Mouse (Mus musculus): ENCODE measurements around the gene Ipo11. TPM values are rescaled to one million over a fixed set of nuclear protein-coding genes. Genes with fewer than 3 reads are reported as not detected.

Ipo11 gene
- 20.8 and 25.1 TPM in 2 replicates for polyA plus RNA-seq (2012; rRNA removed)

DNA sequence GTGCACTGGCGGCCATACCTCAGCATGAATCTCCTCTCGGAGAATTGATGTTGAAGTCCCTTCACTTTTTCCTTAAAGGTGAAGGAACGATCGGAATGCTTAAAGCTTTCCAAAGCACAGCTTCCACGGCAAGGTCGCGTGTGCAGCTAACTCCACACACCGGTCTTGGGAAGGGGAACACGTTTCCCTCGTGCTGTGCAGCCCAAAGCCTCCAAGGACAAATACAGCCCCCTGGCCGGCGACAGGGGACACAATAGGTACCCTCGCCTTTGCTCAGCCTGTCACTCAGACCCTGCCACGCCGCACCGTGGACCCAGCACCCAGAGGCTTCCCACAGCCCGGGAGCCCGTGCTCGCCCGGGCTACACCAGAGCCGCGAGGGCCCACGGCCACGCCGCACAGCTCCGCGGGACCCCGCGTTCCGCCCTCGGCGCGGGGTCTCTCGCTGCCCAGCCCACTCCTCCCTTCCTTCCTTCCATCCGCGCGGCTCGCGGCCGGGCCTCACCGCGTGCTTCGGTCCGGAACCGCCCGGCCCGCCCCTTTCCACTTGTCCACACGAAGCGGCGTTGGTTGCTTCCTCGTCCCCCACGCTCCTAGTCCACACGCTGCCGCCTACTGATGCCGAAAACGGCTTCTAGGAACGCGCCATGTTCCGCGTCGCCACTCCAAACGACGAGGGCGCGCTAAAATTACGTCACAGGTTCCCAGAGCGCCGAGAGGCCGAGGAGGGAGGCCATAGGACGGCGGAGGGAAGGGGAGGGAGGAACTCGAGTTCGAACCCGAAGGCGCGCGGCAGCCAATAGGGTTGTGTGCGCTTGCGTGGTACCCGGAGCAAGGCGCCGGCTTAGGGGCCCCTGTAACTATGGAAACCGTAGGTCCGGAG is at the start of gene Ipo11:
Ipo11 (minus strand) TSS at position 703 of the 882 bp plus-strand sequence.
- TF ChIP-seq POLR2A (IDR thresholded peaks at IDR 0.05; ENCODE audit: control insufficient read depth, extremely low read depth, insufficient read depth, low read length, poor library complexity): no peak
- TF ChIP-seq CTCF (IDR thresholded peaks at IDR 0.05; ENCODE audit: borderline replicate concordance, control insufficient read depth, extremely low read depth, insufficient read depth, low read length, poor library complexity): peak; percentile 23; the same call in 1 of the 2 replicates
- under 1% methylated on average over 84 of the region's 84 CpGs for WGBS
- H3K4me3 ChIP-seq (ENCODE audit: control insufficient read depth, insufficient read depth, low read length): peak within 1 kb of the TSS; percentile 93
- H3K27me3 ChIP-seq (ENCODE audit: control insufficient read depth, insufficient read depth, low read length): no peaks in the 10 kb centered on the region
- no peaks in the 10 kb centered on the region for H3K36me3 ChIP-seq (ENCODE audit: control insufficient read depth, insufficient read depth, low read length)
- peak; percentile 87 for DNase-seq
- no peak within 1 kb of the TSS for H3K27ac ChIP-seq (ENCODE audit: control insufficient read depth, insufficient read depth, low read length)
- H3K4me1 ChIP-seq (replicated peaks; ENCODE audit: control insufficient read depth, insufficient read depth, low read length): peaks cover 4% of the 10 kb centered on the region; the same call in 1 of the 2 replicates

DNA sequence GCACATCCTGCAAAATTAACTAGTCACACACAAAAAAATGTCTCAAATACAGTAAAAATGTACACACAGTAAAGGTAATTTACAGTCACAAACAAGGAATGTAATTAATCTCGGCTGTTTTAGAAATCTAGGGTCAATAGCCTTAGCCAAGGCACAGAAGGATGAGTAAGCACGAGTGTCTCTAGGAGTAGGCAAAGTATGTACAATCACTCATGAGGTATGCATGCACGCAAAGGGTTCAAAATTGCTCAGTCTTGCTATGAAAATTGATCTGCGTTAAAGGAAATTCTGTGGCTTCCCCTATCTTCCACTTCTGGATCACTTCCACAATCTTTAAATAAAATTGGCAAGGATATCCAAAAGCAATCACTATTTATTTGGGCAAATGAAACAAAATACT is 24.7 kb upstream of the Ipo11 start:
- no peak for DNase-seq
- H3K4me3 ChIP-seq (ENCODE audit: control insufficient read depth, insufficient read depth, low read length): no peak overlapping the region
- WGBS: 97% methylated on average over 4 of the region's 4 CpGs
- no peak for TF ChIP-seq CTCF (IDR thresholded peaks at IDR 0.05; ENCODE audit: borderline replicate concordance, control insufficient read depth, extremely low read depth, insufficient read depth, low read length, poor library complexity)
- no peak for TF ChIP-seq POLR2A (IDR thresholded peaks at IDR 0.05; ENCODE audit: control insufficient read depth, extremely low read depth, insufficient read depth, low read length, poor library complexity)
- no peaks in the 10 kb centered on the region for H3K4me1 ChIP-seq (replicated peaks; ENCODE audit: control insufficient read depth, insufficient read depth, low read length)
- H3K36me3 ChIP-seq (ENCODE audit: control insufficient read depth, insufficient read depth, low read length): peaks cover 50% of the 10 kb centered on the region
- no peak overlapping the region for H3K27ac ChIP-seq (ENCODE audit: control insufficient read depth, insufficient read depth, low read length)
- H3K27me3 ChIP-seq (ENCODE audit: control insufficient read depth, insufficient read depth, low read length): no peaks in the 10 kb centered on the region

DNA sequence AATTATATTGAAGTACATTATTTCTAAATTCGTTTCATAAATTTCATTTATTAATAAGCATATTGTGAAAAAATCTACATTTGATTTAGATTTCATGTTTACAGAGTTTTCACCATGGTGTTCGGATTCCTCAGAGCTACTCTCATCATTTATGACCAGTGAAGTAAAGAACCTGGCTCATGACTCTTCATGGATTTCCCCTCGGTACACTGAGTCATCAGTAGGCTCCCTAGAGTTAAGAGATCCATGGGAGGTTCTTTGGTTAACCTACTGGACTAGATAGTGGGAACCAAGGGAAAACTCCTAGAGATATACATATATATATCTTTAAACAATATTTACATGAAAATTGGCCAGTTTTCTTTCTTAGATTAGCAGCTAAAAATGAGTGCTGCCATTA is 23.8 kb upstream of the Ipo11 start:
- Histone ChIP-seq H3K4me3 (ENCODE audit: control insufficient read depth, insufficient read depth, low read length) (no peak overlapping the region), H3K27ac (ENCODE audit: control insufficient read depth, insufficient read depth, low read length) (no peak overlapping the region), H3K36me3 (ENCODE audit: control insufficient read depth, insufficient read depth, low read length) (peaks cover 56% of the 10 kb centered on the region), H3K4me1 (replicated peaks; ENCODE audit: control insufficient read depth, insufficient read depth, low read length) (no peaks in the 10 kb centered on the region), H3K27me3 (ENCODE audit: control insufficient read depth, insufficient read depth, low read length) (no peaks in the 10 kb centered on the region)
- DNase-seq: no peak
- TF ChIP-seq POLR2A (IDR thresholded peaks at IDR 0.05; ENCODE audit: control insufficient read depth, extremely low read depth, insufficient read depth, low read length, poor library complexity) (no peak), CTCF (IDR thresholded peaks at IDR 0.05; ENCODE audit: borderline replicate concordance, control insufficient read depth, extremely low read depth, insufficient read depth, low read length, poor library complexity) (no peak)
- WGBS: 96% methylated on average over 3 of the region's 3 CpGs

DNA sequence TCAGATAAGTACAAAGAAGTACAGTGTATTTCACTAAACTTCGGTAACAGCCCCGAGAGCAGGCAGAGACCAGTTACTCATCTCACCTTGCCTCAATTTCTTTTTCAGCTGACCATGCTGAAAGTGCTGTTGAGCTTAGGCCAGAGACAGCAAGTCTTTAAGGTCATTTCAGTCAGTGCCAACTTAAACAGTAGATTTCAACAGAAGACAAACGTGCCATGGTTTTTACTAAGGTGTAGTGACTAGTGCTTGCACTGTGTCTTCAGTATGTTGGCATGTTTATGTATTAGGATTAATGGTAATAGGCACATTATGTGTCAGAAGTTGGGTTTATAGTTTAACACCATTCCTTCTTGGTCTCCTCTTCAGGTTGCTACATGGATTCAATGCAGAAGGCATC is 21.5 kb upstream of the Ipo11 start:
- H3K4me3 ChIP-seq (ENCODE audit: control insufficient read depth, insufficient read depth, low read length): no peak overlapping the region
- H3K27ac ChIP-seq (ENCODE audit: control insufficient read depth, insufficient read depth, low read length): no peak overlapping the region
- no peak for DNase-seq
- no peaks in the 10 kb centered on the region for H3K27me3 ChIP-seq (ENCODE audit: control insufficient read depth, insufficient read depth, low read length)
- WGBS: 97% methylated on average over 3 of the region's 3 CpGs
- TF ChIP-seq POLR2A (IDR thresholded peaks at IDR 0.05; ENCODE audit: control insufficient read depth, extremely low read depth, insufficient read depth, low read length, poor library complexity) (no peak), CTCF (IDR thresholded peaks at IDR 0.05; ENCODE audit: borderline replicate concordance, control insufficient read depth, extremely low read depth, insufficient read depth, low read length, poor library complexity) (no peak)
- H3K36me3 ChIP-seq (ENCODE audit: control insufficient read depth, insufficient read depth, low read length): peaks cover 49% of the 10 kb centered on the region
- no peaks in the 10 kb centered on the region for H3K4me1 ChIP-seq (replicated peaks; ENCODE audit: control insufficient read depth, insufficient read depth, low read length)

DNA sequence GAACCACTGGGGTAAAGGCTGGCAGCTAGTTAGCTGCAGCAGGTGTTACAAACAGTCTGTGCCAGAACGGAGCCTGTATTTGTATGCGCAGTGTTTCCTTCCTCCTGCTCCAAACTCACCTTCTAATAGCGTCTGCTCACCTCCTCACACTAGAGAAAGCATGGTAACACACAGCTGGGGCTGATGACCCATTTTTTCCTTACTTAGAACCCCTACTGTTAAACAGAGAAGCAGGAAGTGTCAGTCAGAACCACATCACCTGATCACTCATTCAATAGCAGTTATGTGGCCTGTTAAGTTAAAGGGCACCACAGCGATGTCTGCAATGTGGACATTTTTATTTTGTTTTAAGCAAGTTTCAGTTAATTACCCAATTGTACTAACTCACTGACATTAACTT is 20.8 kb upstream of the Ipo11 start:
- WGBS: 96% methylated on average over 4 of the region's 4 CpGs
- Histone ChIP-seq H3K36me3 (ENCODE audit: control insufficient read depth, insufficient read depth, low read length) (peaks cover 46% of the 10 kb centered on the region), H3K4me1 (replicated peaks; ENCODE audit: control insufficient read depth, insufficient read depth, low read length) (no peaks in the 10 kb centered on the region), H3K27ac (ENCODE audit: control insufficient read depth, insufficient read depth, low read length) (no peak overlapping the region), H3K27me3 (ENCODE audit: control insufficient read depth, insufficient read depth, low read length) (no peaks in the 10 kb centered on the region), H3K4me3 (ENCODE audit: control insufficient read depth, insufficient read depth, low read length) (no peak overlapping the region)
- no peak for TF ChIP-seq CTCF (IDR thresholded peaks at IDR 0.05; ENCODE audit: borderline replicate concordance, control insufficient read depth, extremely low read depth, insufficient read depth, low read length, poor library complexity)
- TF ChIP-seq POLR2A (IDR thresholded peaks at IDR 0.05; ENCODE audit: control insufficient read depth, extremely low read depth, insufficient read depth, low read length, poor library complexity): no peak
- no peak for DNase-seq

DNA sequence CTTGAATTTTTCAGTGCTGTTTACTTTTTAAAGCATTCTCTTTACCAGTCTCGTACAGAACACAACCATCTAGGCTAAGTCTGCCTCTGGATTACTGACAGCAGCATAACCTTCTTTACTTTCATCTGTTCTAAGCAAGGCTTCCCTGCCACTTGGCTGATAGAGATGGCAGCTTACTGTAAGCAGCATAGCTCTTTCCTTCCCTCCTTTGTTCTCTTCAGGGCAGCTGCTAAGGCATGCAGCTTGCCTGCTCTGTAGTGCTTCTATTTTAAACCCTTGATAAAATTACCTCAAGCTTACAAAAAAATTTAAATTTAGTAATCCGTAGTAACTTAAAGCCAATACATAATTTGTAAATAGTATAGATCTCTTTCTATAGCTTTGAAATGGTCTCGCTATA is 18.1 kb upstream of the Ipo11 start:
- Histone ChIP-seq H3K27me3 (ENCODE audit: control insufficient read depth, insufficient read depth, low read length) (no peaks in the 10 kb centered on the region), H3K4me1 (replicated peaks; ENCODE audit: control insufficient read depth, insufficient read depth, low read length) (no peaks in the 10 kb centered on the region), H3K36me3 (ENCODE audit: control insufficient read depth, insufficient read depth, low read length) (peaks cover 37% of the 10 kb centered on the region), H3K4me3 (ENCODE audit: control insufficient read depth, insufficient read depth, low read length) (no peak overlapping the region), H3K27ac (ENCODE audit: control insufficient read depth, insufficient read depth, low read length) (no peak overlapping the region)
- 99% methylated on average over 3 of the region's 3 CpGs for WGBS
- DNase-seq: no peak
- TF ChIP-seq CTCF (IDR thresholded peaks at IDR 0.05; ENCODE audit: borderline replicate concordance, control insufficient read depth, extremely low read depth, insufficient read depth, low read length, poor library complexity): no peak
- TF ChIP-seq POLR2A (IDR thresholded peaks at IDR 0.05; ENCODE audit: control insufficient read depth, extremely low read depth, insufficient read depth, low read length, poor library complexity): no peak

Data from thymus, adult 2 months (tissue).